Mouse (Mus musculus): ENCODE data around the gene 1700020N01Rik.

- TF ChIP-seq CTCF (conservative IDR thresholded peaks at IDR 0.05; ENCODE audit: insufficient read depth, insufficient read length, low read depth, low read length) (no peak), POLR2A (IDR thresholded peaks at IDR 0.05; ENCODE audit: low read depth, low read length) (no peak)
Observed at GRCm38 (mm10) chr10:21670168-21670567, 77.2 kb downstream of the 1700020N01Rik start.

Measured in kidney, adult 2 months (tissue).